Comparison of ENCODE assay signal across 16 mouse cellular contexts in the genomic region with DNA sequence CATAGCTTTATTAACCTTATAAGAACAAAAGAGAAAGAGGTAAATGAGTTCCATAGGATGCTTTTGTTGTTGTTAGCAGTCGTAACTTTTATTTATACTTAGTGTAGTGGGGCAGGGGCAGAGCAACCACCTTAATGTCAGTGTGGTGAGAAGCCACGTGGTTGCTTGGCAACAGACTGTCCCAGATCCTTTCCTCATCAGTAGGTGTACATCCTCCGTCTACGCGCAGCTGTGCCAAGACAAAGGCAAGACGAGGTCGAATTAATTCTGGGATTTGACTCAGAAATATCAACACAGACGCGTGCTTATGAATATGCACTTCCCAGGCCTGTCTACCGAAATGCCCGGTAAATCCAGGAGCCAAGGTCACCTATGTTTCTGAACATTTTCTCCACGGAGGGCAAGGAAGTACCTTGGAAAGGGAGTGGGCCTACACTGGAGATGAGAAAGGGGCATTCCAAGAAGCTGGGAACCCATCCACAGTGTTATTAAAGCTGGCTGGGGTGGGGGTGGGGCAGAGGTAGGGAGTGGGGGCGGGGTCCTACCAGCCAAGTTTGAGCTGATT. TPM values are rescaled to one million over a fixed set of nuclear protein-coding genes. Genes with fewer than 3 reads are reported as not detected.
A peak's percentile ranks its signal among the peaks of the same experiment; 100 is the strongest.
DNase-seq lines count a peak whose midpoint lies in the region; ATAC-seq lines count a peak whose summit lies in the region.
"Had no signal": no experiment of that assay in that cellular context is flagged by ENCODE, and none has a peak within 500 bp of the region (broad histone marks: within the 10 kb centered on the region; RNA-seq: fewer than 3 reads in every experiment).

No protein-coding gene starts in this region.

- no peaks in the 10 kb centered on the region for H3K9me3 ChIP-seq in hindbrain, embryonic 16.5 days (ENCODE audit: control insufficient read depth, low read length)
- no peaks in the 10 kb centered on the region for H3K9me3 ChIP-seq in hindbrain, embryonic 10.5 days
- no peaks in the 10 kb centered on the region for H3K9me3 ChIP-seq in forebrain, embryonic 13.5 days (replicated peaks)
- H3K9me3 ChIP-seq in midbrain, embryonic 12.5 days: no peaks in the 10 kb centered on the region
- H3K9me3 ChIP-seq: heart, embryonic 12.5 days; kidney, embryonic 15.5 days; lung, embryonic 15.5 days; megakaryocyte, embryonic 14.5 days had no signal

- DNase-seq in hindbrain, embryonic 10.5 days (ENCODE audit: low spot score): no peak
- peak; percentile 36 for DNase-seq in retina, embryonic 14.5 days (ENCODE audit: low spot score)
- no peak for DNase-seq in lung, postnatal 10 days
- DNase-seq in heart, adult 9 months (ENCODE audit: low spot score in 2 of 2): no peak
- DNase-seq: cerebellum, adult 2 months; right cerebral cortex, postnatal 25 days had no signal

- H3K4me1 ChIP-seq in hindbrain, embryonic 16.5 days (ENCODE audit: control insufficient read depth, insufficient read depth, low read depth, low read length): no peaks in the 10 kb centered on the region
- H3K4me1 ChIP-seq in hindbrain, embryonic 10.5 days (replicated peaks): no peaks in the 10 kb centered on the region
- no peaks in the 10 kb centered on the region for H3K4me1 ChIP-seq in forebrain, embryonic 13.5 days
- no peaks in the 10 kb centered on the region for H3K4me1 ChIP-seq in midbrain, embryonic 12.5 days
- H3K4me1 ChIP-seq: heart, embryonic 12.5 days; kidney, embryonic 15.5 days; lung, embryonic 15.5 days; megakaryocyte, embryonic 14.5 days had no signal

- ATAC-seq in hindbrain, embryonic 16.5 days: peak; percentile 49; the same call in 1 of the 2 replicates
- peak; percentile 37; the same call in 1 of the 2 replicates for ATAC-seq in forebrain, embryonic 13.5 days
- peak; percentile 55 for ATAC-seq in midbrain, embryonic 12.5 days (ENCODE audit: low FRiP score, low read depth)
- ATAC-seq: CD4-positive, CD25-positive, alpha-beta regulatory T cell, adult 4 months had no signal

- H3K9ac ChIP-seq in hindbrain, embryonic 16.5 days (ENCODE audit: low read depth, low read length): no peak overlapping the region
- no peak overlapping the region for H3K9ac ChIP-seq in forebrain, embryonic 13.5 days
- no peak overlapping the region for H3K9ac ChIP-seq in midbrain, embryonic 12.5 days (replicated peaks)
- H3K9ac ChIP-seq: heart, embryonic 12.5 days; kidney, embryonic 15.5 days; lung, embryonic 15.5 days had no signal

- H3K4me2 ChIP-seq in hindbrain, embryonic 16.5 days (ENCODE audit: low read length): no peak overlapping the region
- H3K4me2 ChIP-seq in forebrain, embryonic 13.5 days: no peak overlapping the region
- H3K4me2 ChIP-seq in midbrain, embryonic 12.5 days (replicated peaks): no peak overlapping the region
- H3K4me2 ChIP-seq: heart, embryonic 12.5 days; kidney, embryonic 15.5 days; liver, embryonic 11.5 days; lung, embryonic 15.5 days had no signal

- no peak overlapping the region for H3K27ac ChIP-seq in hindbrain, embryonic 16.5 days (ENCODE audit: low read depth, low read length)
- H3K27ac ChIP-seq in hindbrain, embryonic 10.5 days: no peak overlapping the region
- no peak overlapping the region for H3K27ac ChIP-seq in forebrain, embryonic 13.5 days
- no peak overlapping the region for H3K27ac ChIP-seq in midbrain, embryonic 12.5 days (replicated peaks)
- H3K27ac ChIP-seq: kidney, embryonic 15.5 days; lung, embryonic 15.5 days had no signal

- no peaks in the 10 kb centered on the region for H3K36me3 ChIP-seq in hindbrain, embryonic 16.5 days (ENCODE audit: control insufficient read depth, insufficient read depth, low read length)
- H3K36me3 ChIP-seq in hindbrain, embryonic 10.5 days: no peaks in the 10 kb centered on the region
- H3K36me3 ChIP-seq in forebrain, embryonic 13.5 days (ENCODE audit: poor library complexity, severe bottlenecking): no peaks in the 10 kb centered on the region
- H3K36me3 ChIP-seq in midbrain, embryonic 12.5 days: no peaks in the 10 kb centered on the region
- H3K36me3 ChIP-seq: heart, embryonic 12.5 days; kidney, embryonic 15.5 days; lung, embryonic 15.5 days had no signal

- H3K4me3 ChIP-seq in hindbrain, embryonic 16.5 days (ENCODE audit: low read length): no peak overlapping the region
- H3K4me3 ChIP-seq in hindbrain, embryonic 10.5 days: no peak overlapping the region
- no peak overlapping the region for H3K4me3 ChIP-seq in forebrain, embryonic 13.5 days
- H3K4me3 ChIP-seq in midbrain, embryonic 12.5 days: no peak overlapping the region
- H3K4me3 ChIP-seq: heart, embryonic 12.5 days; kidney, embryonic 15.5 days; lung, embryonic 15.5 days; megakaryocyte, embryonic 14.5 days had no signal

- WGBS in hindbrain, embryonic 16.5 days: 47% methylated on average over 13 of the region's 13 CpGs
- WGBS in hindbrain, embryonic 10.5 days: 68% methylated on average over 13 of the region's 13 CpGs
- 54% methylated on average over 13 of the region's 13 CpGs for WGBS in forebrain, embryonic 13.5 days
- WGBS in midbrain, embryonic 12.5 days: 59% methylated on average over 13 of the region's 13 CpGs

- no peaks in the 10 kb centered on the region for H3K27me3 ChIP-seq in hindbrain, embryonic 16.5 days (replicated peaks; ENCODE audit: control insufficient read depth, insufficient read depth, low read length)
- H3K27me3 ChIP-seq in hindbrain, embryonic 10.5 days (ENCODE audit: insufficient read depth, poor library complexity, severe bottlenecking): peaks cover 9% of the 10 kb centered on the region; the same call in 1 of the 2 replicates
- no peaks in the 10 kb centered on the region for H3K27me3 ChIP-seq in forebrain, embryonic 13.5 days
- H3K27me3 ChIP-seq in midbrain, embryonic 12.5 days: 0 out of 2 replicates have a peak, but pooled peaks cover 3% of the 10 kb centered on the region
- H3K27me3 ChIP-seq: lung, embryonic 15.5 days had no signal

RNA-seq across cellular contexts. Expression of a gene that starts 58.4 kb away (rescaled TPM):
- 12.7 and 13.0 TPM in 2 replicates for polyA plus RNA-seq in hindbrain, embryonic 16.5 days (2015; fragmentation: Nextera tagmentation; extraction: Ambion mirVana)
- 0.26 and 1.5 TPM in 2 replicates for polyA plus RNA-seq in hindbrain, embryonic 10.5 days (2016; fragmentation: Nextera tagmentation; extraction: Ambion mirVana)
- polyA plus RNA-seq in forebrain, embryonic 13.5 days (2015; fragmentation: Nextera tagmentation; extraction: Ambion mirVana): 2.7 and 3.5 TPM in 2 replicates
- 3.0 and 3.3 TPM in 2 replicates for polyA plus RNA-seq in midbrain, embryonic 12.5 days (2016; fragmentation: Nextera tagmentation; extraction: Ambion mirVana)
- polyA plus RNA-seq: CD4-positive, CD25-positive, alpha-beta regulatory T cell, adult 4 months; heart, embryonic 12.5 days; thymus, postnatal 0 days had no signal
